Mouse (Mus musculus) embryonic fibroblast, embryonic 13.5 days (primary cell): Measurements from ENCODE around the gene Stc2. TPM values are rescaled to one million over a fixed set of nuclear protein-coding genes. Genes with fewer than 3 reads are reported as not detected.

Experiments
- H3K27ac ChIP-seq: 2 replicates; pipeline ENCODE4 v1.5.1; 2012; ENCODE audit warnings: low read length, control low read depth, inconsistent platforms; ENCODE audit not compliant: insufficient read depth
- H3K4me1 ChIP-seq: 2 replicates; pipeline ENCODE4 v1.6.1; 2011; ENCODE audit warnings: low read length; ENCODE audit not compliant: control insufficient read depth, insufficient read depth
- H3K4me3 ChIP-seq: 2 replicates; pipeline ENCODE4 v1.5.1; 2011; ENCODE audit warnings: mild to moderate bottlenecking, control low read depth, low read length; ENCODE audit not compliant: insufficient read depth
- CTCF ChIP-seq: IDR thresholded peaks from 2 replicates; pipeline ENCODE4 v1.5.1; 2011; ENCODE audit warnings: mild to moderate bottlenecking, control low read depth, low read length, moderate library complexity, borderline replicate concordance; ENCODE audit not compliant: insufficient read depth
- POLR2A ChIP-seq: IDR thresholded peaks from 2 replicates; pipeline ENCODE4 v1.6.1; 2011; ENCODE audit warnings: low read depth, mild to moderate bottlenecking, control low read depth, low read length, moderate library complexity
- polyA plus RNA-seq: library from polyadenylated mRNA; stranded (reverse); fragments of >200 nt; gene quantifications from 2 replicates; pipeline ENCODE4 v1.2.4, GENCODE M21; 2011; ENCODE audit warnings: low read depth; ENCODE audit not compliant: missing spikeins, insufficient read length

The Stc2 gene
- polyA plus RNA-seq, result 8.0 and 11.7 TPM in 2 replicates

GRCm38 (mm10) chr11:31369648-31370286 is at the start of gene Stc2:
Stc2 (minus strand) TSS chr11:31370074.
- Histone ChIP-seq H3K4me3 (peak within 1 kb of the TSS; percentile 48), H3K4me1 (no peaks in the 10 kb centered on the region), H3K27ac (peak within 1 kb of the TSS; percentile 7)
- TF ChIP-seq CTCF, result no peak
- TF ChIP-seq POLR2A, result peak; percentile 62

- H3K4me1 ChIP-seq, result no peaks in the 10 kb centered on the region
- no peak for TF ChIP-seq POLR2A
- TF ChIP-seq CTCF, result no peak
- H3K4me3 ChIP-seq, result no peak overlapping the region
- H3K27ac ChIP-seq, result no peak overlapping the region
Measured at GRCm38 (mm10) chr11:31417071-31417470, 47.2 kb upstream of the Stc2 start.

GRCm38 (mm10) chr11:31412376-31412775 is 42.5 kb upstream of the Stc2 start:
- Histone ChIP-seq H3K4me3 (no peak overlapping the region), H3K27ac (no peak overlapping the region), H3K4me1 (no peaks in the 10 kb centered on the region)
- TF ChIP-seq POLR2A (no peak), CTCF (no peak)

GRCm38 (mm10) chr11:31406736-31407135 is 36.9 kb upstream of the Stc2 start:
- no peaks in the 10 kb centered on the region for H3K4me1 ChIP-seq
- no peak overlapping the region for H3K27ac ChIP-seq
- TF ChIP-seq POLR2A (no peak), CTCF (no peak)
- no peak overlapping the region for H3K4me3 ChIP-seq

- H3K4me3 ChIP-seq, result no peak overlapping the region
- H3K4me1 ChIP-seq, result no peaks in the 10 kb centered on the region
- no peak overlapping the region for H3K27ac ChIP-seq
- TF ChIP-seq POLR2A, result no peak
- no peak for TF ChIP-seq CTCF
Measured at GRCm38 (mm10) chr11:31403080-31403479, 33.2 kb upstream of the Stc2 start.

DNA sequence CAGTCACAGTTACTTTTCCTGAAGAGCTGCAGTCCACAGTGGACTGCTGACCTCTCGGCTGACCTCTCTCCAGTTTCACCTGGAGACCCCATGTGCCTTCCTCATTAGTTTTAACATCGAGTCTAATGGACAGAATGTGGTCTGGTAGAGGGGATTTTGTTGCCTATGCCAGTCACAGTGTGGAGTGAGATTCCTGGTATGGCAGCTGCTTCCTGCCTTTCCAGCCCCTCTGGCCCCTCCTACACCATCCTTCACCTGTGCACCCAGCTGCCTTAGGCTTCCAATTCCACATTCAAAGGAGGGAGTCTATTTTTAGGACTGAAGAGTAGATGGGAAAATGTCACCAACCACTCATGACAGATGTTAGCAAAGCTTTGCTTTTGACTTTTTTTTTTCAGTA is 28.7 kb upstream of the Stc2 start:
- Histone ChIP-seq H3K4me1 (no peaks in the 10 kb centered on the region), H3K4me3 (no peak overlapping the region)
- TF ChIP-seq CTCF, result no peak
- no peak for TF ChIP-seq POLR2A

DNA sequence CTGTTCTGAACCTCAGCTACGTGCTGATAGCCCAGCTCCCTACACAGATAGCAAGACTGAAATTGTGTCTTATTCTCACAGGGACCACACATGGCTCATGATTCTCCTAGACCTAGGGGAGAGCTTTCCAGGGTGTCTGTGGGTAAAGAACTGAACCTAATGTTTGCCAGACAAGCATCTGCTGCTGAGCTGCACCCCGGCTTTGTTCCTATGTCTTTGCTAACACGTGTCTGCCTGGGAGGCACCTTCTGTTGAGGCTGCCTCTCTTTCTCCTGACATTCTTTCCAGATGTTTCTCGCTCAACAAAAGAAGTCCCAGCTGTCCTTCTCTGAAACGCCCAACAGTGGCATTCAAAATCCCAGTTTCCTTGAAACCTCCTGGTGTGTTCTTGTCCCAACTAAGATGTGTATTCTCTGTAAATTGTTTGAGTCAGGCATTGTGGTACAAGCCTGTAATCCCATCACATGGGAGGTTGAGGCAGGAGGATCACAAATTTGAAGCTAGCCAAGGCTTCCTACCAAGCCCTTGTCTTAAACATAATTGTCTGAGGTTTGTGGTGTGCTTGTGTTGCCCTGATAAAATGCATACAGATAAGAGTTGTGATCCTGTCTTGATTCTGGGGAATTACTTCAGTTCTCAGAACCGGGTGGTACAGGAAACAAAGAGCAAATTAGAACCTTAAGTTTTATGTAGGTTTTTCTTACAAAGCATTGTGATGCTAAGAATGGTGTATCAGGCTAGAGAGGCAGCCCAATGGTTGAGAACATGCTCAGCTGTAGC is 27.0 kb upstream of the Stc2 start:
- no peak overlapping the region for H3K27ac ChIP-seq
- peaks cover 2% of the 10 kb centered on the region; the same call in 1 of the 2 replicates for H3K4me1 ChIP-seq
- TF ChIP-seq CTCF (no peak), POLR2A (no peak)
- no peak overlapping the region for H3K4me3 ChIP-seq

More for the DNA sequence above, 28.7 kb upstream of the Stc2 start:
- no peak overlapping the region for H3K27ac ChIP-seq

- Histone ChIP-seq H3K4me1 (peaks cover 2% of the 10 kb centered on the region; the same call in 1 of the 2 replicates), H3K27ac (no peak overlapping the region), H3K4me3 (no peak overlapping the region)
- TF ChIP-seq POLR2A, result no peak
Measured at GRCm38 (mm10) chr11:31394026-31394425, 24.2 kb upstream of the Stc2 start.

- Histone ChIP-seq H3K4me1 (peaks cover 2% of the 10 kb centered on the region; the same call in 1 of the 2 replicates), H3K4me3 (no peak overlapping the region), H3K27ac (no peak overlapping the region)
- TF ChIP-seq CTCF (no peak), POLR2A (no peak)
Measured at GRCm38 (mm10) chr11:31392340-31392739, 22.5 kb upstream of the Stc2 start.

GRCm38 (mm10) chr11:31388890-31389289 is 19.0 kb upstream of the Stc2 start:
- no peak overlapping the region for H3K4me3 ChIP-seq
- TF ChIP-seq CTCF, result no peak
- TF ChIP-seq POLR2A, result no peak
- no peak overlapping the region for H3K27ac ChIP-seq
- peaks cover 2% of the 10 kb centered on the region; the same call in 1 of the 2 replicates for H3K4me1 ChIP-seq
